12 mouse cellular contexts compared by ENCODE assay signal in genomic region chr8:123786166-123786565, GRCm38 (mm10). TPM values are rescaled to one million over a fixed set of nuclear protein-coding genes. Genes with fewer than 3 reads are reported as not detected.
DNase-seq lines count a peak whose midpoint lies in the region; ATAC-seq lines count a peak whose summit lies in the region.
"Had no signal": no experiment of that assay in that cellular context is flagged by ENCODE, and none has a peak within 500 bp of the region (broad histone marks: within the 10 kb centered on the region; RNA-seq: fewer than 3 reads in every experiment).

No protein-coding gene starts in this region.

- H3K27me3 ChIP-seq in heart, embryonic 11.5 days (ENCODE audit: control insufficient read depth, insufficient read depth, low read length) = no peaks in the 10 kb centered on the region; the same call in 1 of the 2 replicates
- H3K27me3 ChIP-seq: forebrain, embryonic 13.5 days had no signal

- 74% methylated on average over 6 of the region's 6 CpGs for WGBS in heart, embryonic 11.5 days (ENCODE audit: insufficient replicate concordance)

- no peak for ATAC-seq in heart, embryonic 11.5 days (replicated peaks; ENCODE audit: insufficient number of reproducible peaks, low FRiP score, low TSS enrichment)
- ATAC-seq in inflammation-experienced regulatory T-cells, adult 6 months = no peak
- ATAC-seq: forebrain, embryonic 13.5 days had no signal

- no peaks in the 10 kb centered on the region for H3K9me3 ChIP-seq in heart, embryonic 11.5 days (replicated peaks; ENCODE audit: control insufficient read depth, low read length)
- H3K9me3 ChIP-seq: forebrain, embryonic 13.5 days; hindbrain, embryonic 12.5 days; kidney, embryonic 15.5 days had no signal

- H3K9ac ChIP-seq in heart, embryonic 11.5 days (ENCODE audit: low read depth, low read length) = no peak overlapping the region
- H3K9ac ChIP-seq: forebrain, embryonic 13.5 days; hindbrain, embryonic 12.5 days; kidney, embryonic 15.5 days had no signal

- H3K4me1 ChIP-seq in heart, embryonic 11.5 days (ENCODE audit: control insufficient read depth, insufficient read depth, low read length) = peaks cover 5% of the 10 kb centered on the region; the same call in 1 of the 2 replicates

- no peak overlapping the region for H3K4me3 ChIP-seq in heart, embryonic 11.5 days (ENCODE audit: low read depth, low read length)
- H3K4me3 ChIP-seq: forebrain, embryonic 13.5 days; hindbrain, embryonic 12.5 days; kidney, embryonic 15.5 days had no signal

- no peak overlapping the region for H3K4me2 ChIP-seq in heart, embryonic 11.5 days
- H3K4me2 ChIP-seq: forebrain, embryonic 13.5 days; hindbrain, embryonic 12.5 days; kidney, embryonic 15.5 days had no signal

- no peaks in the 10 kb centered on the region for H3K36me3 ChIP-seq in heart, embryonic 11.5 days (ENCODE audit: control insufficient read depth, insufficient read depth, low read length)
- H3K36me3 ChIP-seq: hindbrain, embryonic 12.5 days; kidney, embryonic 15.5 days had no signal

- DNase-seq in adrenal gland, adult (ENCODE audit: inconsistent age in 2 of 2, low spot score in 1 of 2) = peak; percentile 59 to 62
- no peak for DNase-seq in adrenal gland, adult 8-10 months
- DNase-seq in heart, adult 9 months (ENCODE audit: low spot score in 2 of 2) = peak; percentile 50 to 57
- peak; percentile 36 to 56 for DNase-seq in right cerebral cortex, postnatal 36 days (ENCODE audit: low spot score in 2 of 2)
- DNase-seq in right cerebral cortex, postnatal 14 days = no peak
- DNase-seq in layer of hippocampus, postnatal 36 days = peak; percentile 53 to 67
- DNase-seq: lung, adult 18-20 months had no signal

- no peak overlapping the region for H3K27ac ChIP-seq in heart, embryonic 11.5 days (ENCODE audit: low read depth, low read length)
- H3K27ac ChIP-seq: forebrain, embryonic 13.5 days; hindbrain, embryonic 12.5 days; kidney, embryonic 15.5 days had no signal

RNA-seq across cellular contexts. Expression of gene Rab4a, which starts 19.6 kb away (rescaled TPM):
- total RNA-seq in adrenal gland, adult 8-10 months (2022) = 10 to 100 TPM; 24.3 to 40.6 (median 34.0) TPM
- 55.0 and 58.7 TPM in 2 replicates for polyA plus RNA-seq in heart, embryonic 11.5 days (2014; fragmentation: Nextera tagmentation; extraction: Ambion mirVana)
- 10 to 100 TPM; 42.3 to 42.8 TPM for total RNA-seq in layer of hippocampus, postnatal 36 days (2021)
- 10 to 100 TPM; 15.9 to 21.4 (median 16.9) TPM for polyA plus RNA-seq in inflammation-experienced regulatory T-cells, adult 6 months (2017; shearing (Covaris generic))

Comparison
In these comparisons a context has a peak if more than half of its experiments do, and no peak if none do; other contexts are left out.
1. DNase-seq: peak in adrenal gland, adult (2 of 2), heart, adult 9 months (2 of 2), right cerebral cortex, postnatal 36 days (2 of 2) and layer of hippocampus, postnatal 36 days (2 of 2); none in adrenal gland, adult 8-10 months (single experiment) and right cerebral cortex, postnatal 14 days (single experiment).